Mouse (Mus musculus): ENCODE results near the gene Ostc.
A peak's percentile ranks its signal among the peaks of the same experiment; 100 is the strongest.

Gene Ostc

GRCm38 (mm10) chr3:130710103-130710502 lies 859 bp upstream of the Ostc start:
- DNase-seq (ENCODE audit: low spot score in 2 of 2), result no peak

DNA sequence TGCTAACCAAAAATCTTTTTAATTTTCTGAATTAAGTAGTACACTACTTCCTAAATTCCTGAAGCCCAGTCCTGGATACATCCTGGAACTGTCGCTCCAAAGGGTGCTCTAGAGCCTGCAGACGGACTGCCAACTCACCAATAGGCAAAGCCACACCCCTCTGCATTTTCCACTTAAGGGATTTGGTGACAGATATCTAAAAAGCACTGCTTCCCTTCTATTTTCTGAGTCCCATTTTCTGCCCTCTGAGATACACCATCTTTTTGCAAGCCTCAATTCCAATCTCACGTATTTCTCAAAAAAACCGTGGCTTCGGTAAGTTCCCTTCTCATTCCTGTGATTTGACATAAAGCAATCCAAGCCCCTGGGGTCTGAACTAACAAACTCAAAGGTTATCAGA lies 715 bp downstream of the Ostc start:
- no peak for DNase-seq (ENCODE audit: low spot score in 2 of 2)

DNA sequence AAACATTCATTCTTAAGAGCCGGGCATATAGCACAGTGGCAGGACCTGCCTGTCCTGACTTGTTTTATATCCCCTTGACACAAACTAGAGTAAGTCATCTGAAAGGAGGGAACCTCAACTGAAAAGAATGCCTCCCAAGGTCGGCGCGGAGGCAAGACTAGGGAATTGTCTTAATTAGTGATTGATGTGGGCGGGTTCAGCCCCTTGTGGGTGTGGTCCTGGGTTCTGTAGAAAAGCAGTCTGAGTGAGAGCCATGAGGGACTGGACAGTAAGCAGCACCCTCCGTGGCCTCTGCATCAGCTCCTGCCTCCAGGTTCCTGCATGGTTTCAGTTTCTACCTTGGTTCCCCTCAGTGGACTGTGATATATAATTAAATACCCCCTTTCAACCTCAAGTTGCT lies 7.0 kb downstream of the Ostc start:
- no peak for DNase-seq (ENCODE audit: low spot score in 2 of 2)

GRCm38 (mm10) chr3:130697622-130698021 lies 11.6 kb downstream of the Ostc start:
- no peak for DNase-seq (ENCODE audit: low spot score in 2 of 2)

GRCm38 (mm10) chr3:130694705-130695104 lies 14.5 kb downstream of the Ostc start:
- DNase-seq (ENCODE audit: low spot score in 2 of 2), result no peak

GRCm38 (mm10) chr3:130694041-130694593 lies 15.1 kb downstream of the Ostc start:
- no peak for DNase-seq (ENCODE audit: low spot score in 2 of 2)

DNA sequence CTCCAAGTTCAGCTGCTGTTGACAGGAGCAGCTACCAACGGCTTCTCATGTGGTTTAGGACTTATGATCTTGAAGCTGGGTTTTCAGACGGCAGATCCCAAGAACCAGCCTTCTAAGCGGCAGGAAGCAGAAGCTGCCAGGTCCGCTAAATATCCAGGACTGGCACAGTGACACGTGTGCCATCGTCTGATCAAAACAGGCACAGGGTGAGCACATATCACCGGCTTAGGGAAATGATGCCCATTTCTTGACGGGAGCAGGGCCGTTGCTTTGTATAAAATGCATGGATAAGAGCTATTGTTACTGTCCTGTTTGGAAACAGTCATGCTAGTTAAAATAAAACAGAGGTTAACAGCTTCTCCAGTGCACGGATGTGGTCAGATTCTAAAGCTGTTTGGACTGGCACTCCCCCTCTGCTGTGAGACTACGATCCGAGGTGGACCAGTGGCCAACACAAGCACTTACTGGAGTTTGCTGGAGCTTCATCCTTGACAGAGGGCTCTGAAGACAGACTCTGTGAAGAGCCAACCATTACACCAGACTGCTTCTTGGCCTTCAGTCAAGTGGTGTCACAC lies 17.6 kb downstream of the Ostc start:
- no peak for DNase-seq (ENCODE audit: low spot score in 2 of 2)

- no peak for DNase-seq (ENCODE audit: low spot score in 2 of 2)
Measured at GRCm38 (mm10) chr3:130690834-130691595, 18.2 kb downstream of the Ostc start.

DNA sequence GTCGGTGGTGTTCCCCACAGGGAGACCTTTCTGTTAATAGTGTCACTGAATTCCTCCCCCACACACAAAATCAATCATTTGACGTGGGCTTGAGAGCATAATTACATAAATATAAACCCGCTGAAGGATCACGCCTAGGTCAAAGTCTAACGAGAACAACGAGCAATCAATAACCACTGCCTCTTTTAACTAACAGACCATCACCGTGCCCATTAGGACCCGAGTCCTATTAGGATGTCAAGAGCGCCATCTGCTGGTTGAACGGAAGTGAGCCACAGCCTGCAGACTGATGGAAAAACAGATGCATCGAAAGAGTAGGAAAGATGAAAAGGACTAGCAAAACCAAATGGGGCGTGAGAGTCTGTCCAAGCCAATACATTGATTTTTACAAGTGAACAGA lies 19.6 kb downstream of the Ostc start:
- peak; percentile 49 to 84 for DNase-seq (ENCODE audit: low spot score in 2 of 2)

DNA sequence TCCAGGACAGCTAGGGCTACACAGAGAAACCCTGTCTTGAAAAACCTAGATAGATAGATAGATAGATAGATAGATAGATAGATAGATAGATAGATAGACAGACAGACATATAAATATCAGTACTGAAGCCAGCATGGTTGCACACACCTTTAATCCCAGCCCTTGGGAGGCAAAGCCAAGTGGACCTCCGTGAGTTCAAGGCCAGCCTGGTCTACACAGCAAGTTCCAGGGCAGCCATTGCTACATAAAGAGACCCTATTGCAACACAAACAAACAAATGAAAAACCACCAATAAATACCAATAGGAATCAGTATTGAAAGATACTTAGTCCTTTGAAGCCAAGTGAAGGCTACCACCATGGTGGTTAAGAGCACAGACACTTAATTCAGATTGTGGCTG lies 22.2 kb downstream of the Ostc start:
- no peak for DNase-seq (ENCODE audit: low spot score in 2 of 2)

- DNase-seq (ENCODE audit: low spot score in 2 of 2), result no peak
Measured at GRCm38 (mm10) chr3:130685014-130685366, 24.3 kb downstream of the Ostc start.

DNA sequence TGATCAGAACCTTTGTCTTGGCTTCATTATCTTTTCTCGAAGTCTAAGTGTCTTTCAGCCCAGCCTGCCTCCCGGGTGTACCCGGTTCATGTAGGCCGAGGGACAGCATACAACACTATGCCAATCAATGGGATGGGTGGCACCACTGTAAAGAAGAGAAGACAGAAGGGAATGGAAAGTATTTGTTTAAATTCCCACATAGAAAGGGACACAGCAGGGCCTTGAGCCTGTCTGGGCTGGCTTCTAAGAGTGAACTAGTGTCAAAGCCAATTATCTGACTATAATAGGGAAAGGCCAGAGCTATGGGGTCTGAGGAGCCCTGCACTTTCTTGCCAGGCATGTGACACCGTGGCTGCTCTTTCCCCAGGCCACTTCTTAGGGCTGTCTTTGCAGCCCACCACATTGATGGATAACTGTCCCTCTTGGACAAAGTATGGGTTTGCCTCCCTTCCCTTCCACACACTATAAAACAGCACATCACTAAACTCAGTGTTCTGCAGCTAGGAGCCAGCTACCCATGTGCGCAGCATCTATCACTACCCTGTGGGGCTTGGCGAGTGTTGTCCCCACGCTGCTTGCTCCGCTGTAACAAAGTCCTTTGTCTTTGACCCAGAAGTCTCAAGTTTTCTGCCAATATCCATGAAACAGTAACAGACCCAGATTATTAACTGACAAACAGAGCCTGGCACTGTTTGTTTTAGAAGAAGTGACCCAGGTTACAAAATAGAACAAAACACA lies 24.8 kb downstream of the Ostc start:
- DNase-seq (ENCODE audit: low spot score in 2 of 2), result no peak

DNA sequence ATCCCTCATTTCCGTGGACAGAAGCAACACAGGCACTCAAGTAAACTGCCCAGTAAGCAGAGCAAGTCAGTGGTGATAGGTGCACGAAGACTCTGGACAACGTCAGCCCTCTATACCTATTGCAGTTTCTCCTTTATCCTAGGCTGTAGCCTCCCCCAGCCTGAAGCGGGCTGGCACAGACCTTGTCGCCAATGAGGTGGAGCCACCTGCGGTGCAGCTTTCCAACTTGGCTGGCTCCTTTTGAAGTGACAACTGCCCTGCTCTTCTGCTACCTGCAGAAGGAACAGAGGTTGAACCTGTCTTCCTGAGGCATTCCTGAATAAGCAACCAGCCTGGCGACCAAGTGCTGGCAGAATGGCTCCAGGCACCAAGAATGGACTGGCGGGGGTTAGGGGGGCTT lies 25.4 kb downstream of the Ostc start:
- DNase-seq (ENCODE audit: low spot score in 2 of 2), result no peak

GRCm38 (mm10) chr3:130682183-130682582 lies 27.1 kb downstream of the Ostc start:
- no peak for DNase-seq (ENCODE audit: low spot score in 2 of 2)

DNA sequence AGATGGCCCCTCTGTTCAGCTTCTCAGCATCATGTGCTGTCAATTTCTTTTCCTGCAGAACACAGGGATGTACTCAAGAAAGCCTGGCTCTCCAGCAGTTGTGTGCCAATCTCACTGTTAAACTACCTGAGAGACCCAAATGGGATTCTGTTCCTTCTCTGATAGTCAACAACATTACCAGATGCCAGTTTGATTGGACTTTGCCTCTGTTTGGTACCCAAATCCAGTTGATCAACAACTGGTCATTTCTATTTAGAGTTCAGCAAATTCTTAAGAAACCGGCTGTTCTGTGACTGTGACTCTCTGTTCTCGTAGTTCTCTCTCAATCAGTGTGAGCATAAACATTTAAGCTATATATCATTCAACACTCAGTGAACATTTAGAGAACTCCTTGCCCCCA lies 28.0 kb downstream of the Ostc start:
- DNase-seq (ENCODE audit: low spot score in 2 of 2), result no peak

DNA sequence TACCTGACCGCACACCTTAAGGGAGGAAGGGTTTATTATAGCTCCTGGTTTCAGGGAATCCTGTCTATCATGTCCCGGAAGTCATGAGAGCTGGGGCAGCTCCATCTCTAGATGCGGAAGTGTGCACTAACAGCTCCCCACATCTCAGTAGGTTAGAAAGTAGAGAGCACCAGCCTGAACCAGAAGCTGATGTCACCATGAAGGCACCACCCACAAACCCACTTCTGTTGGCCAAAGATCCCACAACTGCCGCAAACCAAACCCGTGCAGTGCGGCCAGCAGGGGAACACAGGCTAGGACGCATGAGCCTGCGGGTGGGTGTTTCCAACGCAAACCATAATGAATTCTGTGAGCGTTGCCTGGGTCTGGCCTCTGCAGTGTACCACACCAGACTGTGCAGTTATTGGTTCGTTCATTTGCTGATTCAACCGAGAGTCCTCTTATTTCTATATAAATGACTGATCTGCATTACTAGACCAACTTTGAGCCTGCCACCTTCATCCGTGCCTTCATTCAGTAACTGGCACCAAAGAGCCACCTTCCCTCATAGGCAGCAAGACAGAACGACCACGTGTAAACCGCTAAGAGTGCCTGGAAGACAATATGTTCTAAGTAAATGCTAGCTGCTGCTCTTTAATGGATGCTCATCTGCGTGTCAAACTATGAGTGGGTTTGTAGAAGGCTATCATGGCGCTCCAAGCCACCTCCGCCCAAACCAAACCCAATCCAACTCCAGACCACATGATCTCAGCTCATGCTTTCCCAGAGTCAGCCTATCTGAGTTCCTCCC lies 31.4 kb downstream of the Ostc start:
- no peak for DNase-seq (ENCODE audit: low spot score in 2 of 2)

GRCm38 (mm10) chr3:130671291-130671690 lies 38.0 kb downstream of the Ostc start:
- DNase-seq (ENCODE audit: low spot score in 2 of 2), result no peak

DNA sequence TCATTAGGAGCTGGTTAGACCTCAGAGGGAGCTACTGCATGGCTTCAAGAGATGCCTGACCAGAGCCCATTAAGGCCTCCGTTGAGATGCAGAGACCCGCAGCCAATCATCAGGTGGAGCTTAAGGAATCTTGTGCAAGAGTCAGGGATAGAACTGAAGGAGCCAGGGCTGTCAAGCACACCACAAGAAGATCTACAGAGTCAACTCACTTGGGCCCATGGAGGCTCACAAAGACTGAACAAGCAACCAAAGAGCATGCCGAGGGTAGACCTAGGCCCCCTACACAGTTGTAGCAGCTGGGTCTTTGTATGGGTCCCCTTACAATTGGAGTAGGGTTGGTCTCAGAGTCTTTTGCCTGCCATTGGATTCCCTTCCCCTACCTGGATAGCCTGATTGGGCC lies 46.7 kb downstream of the Ostc start:
- no peak for DNase-seq (ENCODE audit: low spot score in 2 of 2)

DNA sequence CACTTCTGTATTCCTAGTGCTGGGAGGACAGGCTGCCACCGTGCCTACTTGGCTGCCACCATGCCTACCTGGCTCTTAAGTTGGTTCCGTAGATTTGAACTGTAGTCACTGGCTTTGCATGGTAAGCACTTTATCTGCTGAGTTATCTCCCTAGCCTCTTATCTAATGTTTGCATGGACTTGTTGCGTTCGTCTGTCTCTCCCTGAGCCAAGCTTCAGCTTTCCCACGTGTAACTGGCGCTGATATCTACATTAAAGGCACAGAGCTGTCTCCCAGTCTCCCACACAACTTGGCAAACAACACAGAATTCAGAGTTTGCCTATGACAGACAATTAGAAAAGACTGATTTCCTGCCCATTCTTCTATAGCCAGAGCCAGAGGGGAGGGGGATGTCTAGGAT lies 48.6 kb downstream of the Ostc start:
- no peak for DNase-seq (ENCODE audit: low spot score in 2 of 2)

DNA sequence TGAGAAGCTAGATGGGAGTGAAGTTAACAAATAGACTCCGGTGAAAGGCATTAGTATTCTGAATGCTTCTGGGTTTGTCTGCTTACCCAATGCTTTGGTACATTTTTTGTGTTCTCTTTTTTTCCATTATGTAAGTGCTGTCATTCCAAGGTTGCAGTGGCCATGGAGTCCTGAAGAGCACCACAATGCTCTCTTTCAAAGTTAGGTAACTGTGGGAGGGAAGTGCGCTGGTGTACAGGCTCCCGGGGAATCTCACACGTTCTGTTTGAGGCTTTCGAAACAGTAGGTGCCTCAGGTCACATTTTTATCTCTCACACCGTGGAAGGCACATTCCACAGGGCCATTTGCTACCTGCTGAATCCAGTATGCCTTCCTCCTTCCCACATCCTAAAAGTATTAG lies 59.7 kb downstream of the Ostc start:
- no peak for DNase-seq (ENCODE audit: low spot score in 2 of 2)

DNA sequence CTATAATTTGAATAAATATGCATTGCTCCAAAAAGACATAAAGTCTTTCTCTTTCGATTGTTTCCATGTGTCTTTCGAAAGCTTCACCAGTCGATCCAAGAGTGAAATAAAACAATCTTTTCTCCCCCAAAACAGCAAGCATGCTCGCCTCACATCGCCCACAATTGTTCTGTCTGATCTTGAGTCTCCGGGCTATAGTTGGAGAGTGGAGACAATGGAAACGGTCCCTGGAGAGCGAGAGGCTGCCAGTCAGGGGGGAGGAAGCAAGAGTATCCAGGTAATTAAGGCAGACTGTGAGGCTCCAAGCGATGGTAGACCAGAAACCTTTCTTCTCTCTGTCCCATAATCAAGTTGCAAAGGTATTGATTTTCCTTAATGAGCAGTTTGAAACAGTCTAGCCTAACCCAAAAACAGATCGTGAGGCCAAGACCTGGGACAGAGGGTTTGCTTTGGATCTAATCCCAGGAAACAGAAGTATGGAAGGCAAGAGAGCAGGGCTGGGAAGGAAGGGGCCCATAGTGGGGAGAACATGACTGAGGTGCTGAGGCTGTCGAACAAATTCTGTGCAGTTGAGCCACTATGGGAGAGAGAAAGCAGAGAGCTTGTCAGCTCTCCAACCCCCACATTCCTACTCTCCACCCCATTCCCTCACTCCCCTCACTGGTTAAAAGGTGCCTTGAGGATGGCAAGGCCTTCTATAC lies 63.0 kb downstream of the Ostc start:
- no peak for DNase-seq (ENCODE audit: low spot score in 2 of 2)

Data from urinary bladder, postnatal 4 days (tissue).